Mouse (Mus musculus): ENCODE measurements around the gene Fyn.

Gene Fyn

GRCm38 (mm10) chr10:39415586-39415985 lies 46.9 kb downstream of the Fyn start:
- TF ChIP-seq GATA4 (IDR thresholded peaks at IDR 0.05; ENCODE audit: insufficient replicate concordance, low read length) = no peak

GRCm38 (mm10) chr10:39417611-39418010 lies 49.0 kb downstream of the Fyn start:
- peak; percentile 75; the same call in 1 of the 2 replicates for TF ChIP-seq GATA4 (IDR thresholded peaks at IDR 0.05; ENCODE audit: insufficient replicate concordance, low read length)

GRCm38 (mm10) chr10:39418395-39418794 lies 49.7 kb downstream of the Fyn start:
- no peak for TF ChIP-seq GATA4 (IDR thresholded peaks at IDR 0.05; ENCODE audit: insufficient replicate concordance, low read length)

GRCm38 (mm10) chr10:39420842-39421617 lies 52.4 kb downstream of the Fyn start:
- TF ChIP-seq GATA4 (IDR thresholded peaks at IDR 0.05; ENCODE audit: insufficient replicate concordance, low read length) = no peak

GRCm38 (mm10) chr10:39421772-39422171 lies 53.1 kb downstream of the Fyn start:
- TF ChIP-seq GATA4 (IDR thresholded peaks at IDR 0.05; ENCODE audit: insufficient replicate concordance, low read length) = no peak

GRCm38 (mm10) chr10:39424643-39425042 lies 56.0 kb downstream of the Fyn start:
- TF ChIP-seq GATA4 (IDR thresholded peaks at IDR 0.05; ENCODE audit: insufficient replicate concordance, low read length) = no peak

- no peak for TF ChIP-seq GATA4 (IDR thresholded peaks at IDR 0.05; ENCODE audit: insufficient replicate concordance, low read length)
These were observed 57.4 kb downstream of the Fyn start for GRCm38 (mm10) chr10:39426033-39426432.

GRCm38 (mm10) chr10:39426833-39427490 lies 58.3 kb downstream of the Fyn start:
- TF ChIP-seq GATA4 (IDR thresholded peaks at IDR 0.05; ENCODE audit: insufficient replicate concordance, low read length) = no peak

GRCm38 (mm10) chr10:39429661-39430060 lies 61.0 kb downstream of the Fyn start:
- no peak for TF ChIP-seq GATA4 (IDR thresholded peaks at IDR 0.05; ENCODE audit: insufficient replicate concordance, low read length)

GRCm38 (mm10) chr10:39430074-39430764 lies 61.6 kb downstream of the Fyn start:
- no peak for TF ChIP-seq GATA4 (IDR thresholded peaks at IDR 0.05; ENCODE audit: insufficient replicate concordance, low read length)

- no peak for TF ChIP-seq GATA4 (IDR thresholded peaks at IDR 0.05; ENCODE audit: insufficient replicate concordance, low read length)
These were observed 62.6 kb downstream of the Fyn start for GRCm38 (mm10) chr10:39431265-39431664.

GRCm38 (mm10) chr10:39432648-39433568 lies 64.3 kb downstream of the Fyn start:
- TF ChIP-seq GATA4 (IDR thresholded peaks at IDR 0.05; ENCODE audit: insufficient replicate concordance, low read length) = no peak

- TF ChIP-seq GATA4 (IDR thresholded peaks at IDR 0.05; ENCODE audit: insufficient replicate concordance, low read length) = no peak
These were observed 65.2 kb downstream of the Fyn start for GRCm38 (mm10) chr10:39433893-39434292.

GRCm38 (mm10) chr10:39434758-39435448 lies 66.2 kb downstream of the Fyn start:
- TF ChIP-seq GATA4 (IDR thresholded peaks at IDR 0.05; ENCODE audit: insufficient replicate concordance, low read length) = no peak
